Mouse (Mus musculus) intestine, embryonic 16.5 days (tissue): ENCODE results near the gene Ssbp2. TPM values are rescaled to one million over a fixed set of nuclear protein-coding genes. Genes with fewer than 3 reads are reported as not detected.

Source experiments
- ATAC-seq: fragments of 200-750 bp; cut with Nextera tagmentation; 2 replicates; pipeline ENCODE4 v1.8.0; 2017; ENCODE audit warnings: moderate TSS enrichment, moderate library complexity
- H3K27ac ChIP-seq: fragments of 300-500 bp; sonication (generic); 2 replicates; pipeline ENCODE4 v1.5.1; 2014; ENCODE audit warnings: mild to moderate bottlenecking, low read length
- H3K27me3 ChIP-seq: fragments of 300-500 bp; sonication (generic); replicated peaks from 2 replicates; pipeline ENCODE4 v1.6.1; 2014; ENCODE audit warnings: low read length, control low read depth, mixed read lengths; ENCODE audit not compliant: control insufficient read depth, insufficient read depth
- H3K36me3 ChIP-seq: fragments of 300-500 bp; sonication (generic); 2 replicates; pipeline ENCODE4 v1.6.1; 2014; ENCODE audit warnings: low read length, control low read depth; ENCODE audit not compliant: control insufficient read depth, insufficient read depth
- H3K4me1 ChIP-seq: fragments of 300-500 bp; sonication (generic); 2 replicates; pipeline ENCODE4 v1.6.1; 2014; ENCODE audit warnings: low read length, control low read depth, mixed read lengths; ENCODE audit not compliant: control insufficient read depth, insufficient read depth
- H3K4me2 ChIP-seq: fragments of 300-500 bp; sonication (generic); 2 replicates; pipeline ENCODE4 v1.6.1; 2014; ENCODE audit warnings: low read depth, low read length, control low read depth
- H3K4me3 ChIP-seq: fragments of 300-500 bp; sonication (generic); 2 replicates; pipeline ENCODE4 v1.5.1; 2014; ENCODE audit warnings: mild to moderate bottlenecking, low read length
- H3K9ac ChIP-seq: fragments of 300-500 bp; sonication (generic); 2 replicates; pipeline ENCODE4 v1.6.1; 2014; ENCODE audit warnings: low read depth, low read length
- H3K9me3 ChIP-seq: fragments of 300-500 bp; sonication (generic); 2 replicates; pipeline ENCODE4 v1.6.1; 2016; ENCODE audit warnings: low read length, control low read depth; ENCODE audit not compliant: control insufficient read depth
- WGBS: fragments of 180-500 bp; shearing (Covaris S2); extraction: QIAGEN DNeasy Blood & Tissue Kit; methylation state at CpG from one replicate; pipeline ENCODE4 v1.1.7; 2014; 5-methylcytosine and 5-hydroxymethylcytosine counted together
- polyA plus RNA-seq: library from polyadenylated mRNA; unstranded; fragments of >200 nt; fragmentation: Nextera tagmentation; extraction: Ambion mirVana; gene quantifications from 2 replicates; pipeline ENCODE4 v1.2.1, GENCODE M21; 2015

Gene Ssbp2
- polyA plus RNA-seq, 1 experiment from 2014 or later: 78.7 TPM

GRCm38 (mm10) chr13:91631291-91631799 is 171.3 kb downstream of the Ssbp2 start:
- H3K9ac ChIP-seq: no peak overlapping the region
- H3K4me3 ChIP-seq: no peak overlapping the region
- peaks cover 6% of the 10 kb centered on the region; the same call in 1 of the 2 replicates for H3K4me1 ChIP-seq
- 59% methylated on average over 9 of the region's 9 CpGs for WGBS
- no peak for ATAC-seq
- no peaks in the 10 kb centered on the region for H3K27me3 ChIP-seq
- no peak overlapping the region for H3K4me2 ChIP-seq
- H3K36me3 ChIP-seq: no peaks in the 10 kb centered on the region
- no peaks in the 10 kb centered on the region for H3K9me3 ChIP-seq
- no peak overlapping the region for H3K27ac ChIP-seq

GRCm38 (mm10) chr13:91634123-91634522 is 174.0 kb downstream of the Ssbp2 start:
- Histone ChIP-seq H3K4me1 (peaks cover 6% of the 10 kb centered on the region; the same call in 1 of the 2 replicates), H3K27ac (no peak overlapping the region), H3K9me3 (no peaks in the 10 kb centered on the region), H3K36me3 (no peaks in the 10 kb centered on the region), H3K27me3 (no peaks in the 10 kb centered on the region), H3K4me2 (no peak overlapping the region), H3K4me3 (no peak overlapping the region), H3K9ac (no peak overlapping the region)
- WGBS: 45% methylated on average over 7 of the region's 7 CpGs
- ATAC-seq: no peak

GRCm38 (mm10) chr13:91635957-91636356 is 175.9 kb downstream of the Ssbp2 start:
- H3K27me3 ChIP-seq: no peaks in the 10 kb centered on the region
- WGBS: 93% methylated on average over 2 of the region's 2 CpGs

GRCm38 (mm10) chr13:91636814-91637213 is 176.7 kb downstream of the Ssbp2 start:
- WGBS: 13% methylated on average over 5 of the region's 5 CpGs
- Histone ChIP-seq H3K4me3 (no peak overlapping the region), H3K4me1 (peaks cover 6% of the 10 kb centered on the region; the same call in 1 of the 2 replicates), H3K9ac (no peak overlapping the region), H3K9me3 (no peaks in the 10 kb centered on the region), H3K27me3 (no peaks in the 10 kb centered on the region), H3K27ac (no peak overlapping the region), H3K4me2 (no peak overlapping the region), H3K36me3 (no peaks in the 10 kb centered on the region)
- peak; percentile 77 for ATAC-seq

More at GRCm38 (mm10) chr13:91635957-91636356, 175.9 kb downstream of the Ssbp2 start:
- H3K9ac ChIP-seq: no peak overlapping the region
- H3K9me3 ChIP-seq: no peaks in the 10 kb centered on the region
- H3K4me1 ChIP-seq: peaks cover 6% of the 10 kb centered on the region; the same call in 1 of the 2 replicates
- H3K4me3 ChIP-seq: no peak overlapping the region
- no peaks in the 10 kb centered on the region for H3K36me3 ChIP-seq
- ATAC-seq: no peak
- no peak overlapping the region for H3K27ac ChIP-seq
- H3K4me2 ChIP-seq: no peak overlapping the region

- Histone ChIP-seq H3K4me1 (peaks cover 5% of the 10 kb centered on the region; the same call in 1 of the 2 replicates), H3K9ac (no peak overlapping the region), H3K9me3 (no peaks in the 10 kb centered on the region), H3K4me2 (no peak overlapping the region), H3K36me3 (no peaks in the 10 kb centered on the region), H3K4me3 (no peak overlapping the region), H3K27ac (no peak overlapping the region), H3K27me3 (no peaks in the 10 kb centered on the region)
- WGBS: 60% methylated on average over 5 of the region's 5 CpGs
- ATAC-seq: no peak
These were observed 178.8 kb downstream of the Ssbp2 start for GRCm38 (mm10) chr13:91638836-91639235.

DNA sequence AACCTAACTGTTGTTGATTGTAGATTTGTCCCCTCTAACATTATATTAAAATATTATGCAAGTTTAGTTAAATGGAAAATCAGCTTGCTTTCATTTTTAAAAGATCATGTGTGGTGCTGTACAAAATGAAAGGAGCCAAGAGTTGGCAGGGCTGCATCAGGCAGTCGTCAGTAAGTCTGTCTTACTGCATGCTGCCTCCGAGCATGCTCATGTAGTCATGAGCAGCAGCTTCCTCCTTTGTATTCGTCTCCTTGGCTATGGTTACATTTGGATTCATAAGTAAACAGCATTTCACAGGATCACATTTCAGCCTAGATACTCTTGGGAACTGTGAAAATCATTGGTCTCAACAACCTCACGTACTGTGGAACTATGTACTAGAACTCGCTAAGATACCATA is 180.1 kb downstream of the Ssbp2 start:
- Histone ChIP-seq H3K36me3 (no peaks in the 10 kb centered on the region), H3K27ac (no peak overlapping the region), H3K9me3 (no peaks in the 10 kb centered on the region), H3K4me3 (no peak overlapping the region), H3K4me2 (no peak overlapping the region), H3K27me3 (no peaks in the 10 kb centered on the region), H3K4me1 (no peaks in the 10 kb centered on the region), H3K9ac (no peak overlapping the region)
- ATAC-seq: no peak
- whole genome bisulfite sequencing: 67% methylated on average over 5 of the region's 5 CpGs

GRCm38 (mm10) chr13:91648240-91648639 is 188.2 kb downstream of the Ssbp2 start:
- Histone ChIP-seq H3K4me3 (no peak overlapping the region), H3K36me3 (no peaks in the 10 kb centered on the region), H3K4me2 (no peak overlapping the region), H3K27ac (no peak overlapping the region), H3K9ac (no peak overlapping the region), H3K27me3 (no peaks in the 10 kb centered on the region), H3K4me1 (no peaks in the 10 kb centered on the region), H3K9me3 (no peaks in the 10 kb centered on the region)
- 39% methylated on average over 6 of the region's 6 CpGs for WGBS
- ATAC-seq: no peak

GRCm38 (mm10) chr13:91649926-91650325 is 189.8 kb downstream of the Ssbp2 start:
- H3K4me1 ChIP-seq: no peaks in the 10 kb centered on the region
- no peak overlapping the region for H3K9ac ChIP-seq
- whole genome bisulfite sequencing: 70% methylated on average over 7 of the region's 7 CpGs
- no peak overlapping the region for H3K4me2 ChIP-seq
- no peaks in the 10 kb centered on the region for H3K9me3 ChIP-seq
- no peak overlapping the region for H3K4me3 ChIP-seq
- ATAC-seq: no peak
- no peaks in the 10 kb centered on the region for H3K36me3 ChIP-seq
- no peaks in the 10 kb centered on the region for H3K27me3 ChIP-seq
- no peak overlapping the region for H3K27ac ChIP-seq

GRCm38 (mm10) chr13:91661068-91661795 is 201.1 kb downstream of the Ssbp2 start:
- no peak for ATAC-seq

More at GRCm38 (mm10) chr13:91661068-91661795, 201.1 kb downstream of the Ssbp2 start:
- Histone ChIP-seq H3K27ac (no peak overlapping the region), H3K9me3 (no peaks in the 10 kb centered on the region), H3K4me2 (no peak overlapping the region), H3K27me3 (no peaks in the 10 kb centered on the region), H3K4me1 (no peaks in the 10 kb centered on the region), H3K9ac (no peak overlapping the region), H3K4me3 (no peak overlapping the region), H3K36me3 (no peaks in the 10 kb centered on the region)
- 46% methylated on average over 5 of the region's 5 CpGs for WGBS
